Mouse (Mus musculus): Measurements from ENCODE around the gene Parl. TPM values are rescaled to one million over a fixed set of nuclear protein-coding genes. Genes with fewer than 3 reads are reported as not detected.

The Parl gene
- 10 to 100 TPM; 73.8 to 97.0 (median 84.2) TPM for total RNA-seq (2022)

DNA sequence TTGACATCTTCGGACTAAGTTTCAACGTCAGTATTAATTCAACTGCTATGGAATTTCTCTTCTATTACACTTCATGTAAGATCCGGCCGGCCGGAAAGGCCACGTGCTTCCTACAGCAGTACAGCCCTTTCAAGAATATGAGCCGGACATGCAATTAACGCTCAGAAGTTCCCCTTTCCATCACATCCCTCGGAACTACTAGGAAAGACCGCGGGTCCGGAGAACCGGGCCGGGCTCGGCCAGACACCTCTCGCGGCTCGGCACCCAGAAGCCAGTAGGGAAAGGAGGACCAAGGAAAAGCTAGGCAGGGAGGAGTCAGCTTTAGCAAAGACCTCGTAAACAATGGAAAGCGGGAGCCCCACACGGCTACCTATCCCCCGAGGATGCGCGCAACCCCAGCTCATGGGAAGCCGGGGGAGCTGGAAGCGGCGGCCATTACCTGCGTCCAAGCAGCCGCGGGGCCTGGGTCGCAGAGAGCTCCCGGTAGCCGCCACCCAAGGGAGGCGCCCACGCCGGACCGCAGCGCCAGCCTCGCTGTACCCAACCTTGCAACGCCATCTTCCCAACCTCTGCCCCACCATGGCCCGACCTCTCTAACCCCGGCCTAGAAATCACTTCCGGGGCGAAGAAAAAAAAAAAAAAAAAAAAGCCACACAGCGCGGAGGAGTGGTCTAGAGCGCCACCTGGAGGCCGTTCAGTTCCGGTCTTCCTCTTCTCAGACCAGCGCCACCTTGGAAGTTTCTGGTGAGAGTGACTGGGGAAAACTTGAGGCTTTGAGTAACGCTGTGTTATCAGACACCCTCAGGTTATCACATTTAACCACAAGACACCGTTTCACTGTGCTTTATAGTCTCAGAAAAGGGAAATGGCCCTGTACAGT, at the start of gene Parl:
Parl (minus strand) TSS at position 618 of the 880 bp plus-strand sequence.
- DNase-seq (ENCODE audit: low spot score) = peak; percentile 73

GRCm38 (mm10) chr16:20345464-20345863, 43.3 kb upstream of the Parl start:
- no peak for DNase-seq (ENCODE audit: low spot score)

- DNase-seq (ENCODE audit: low spot score) = no peak
Observed at GRCm38 (mm10) chr16:20338616-20339015, 36.4 kb upstream of the Parl start.

DNA sequence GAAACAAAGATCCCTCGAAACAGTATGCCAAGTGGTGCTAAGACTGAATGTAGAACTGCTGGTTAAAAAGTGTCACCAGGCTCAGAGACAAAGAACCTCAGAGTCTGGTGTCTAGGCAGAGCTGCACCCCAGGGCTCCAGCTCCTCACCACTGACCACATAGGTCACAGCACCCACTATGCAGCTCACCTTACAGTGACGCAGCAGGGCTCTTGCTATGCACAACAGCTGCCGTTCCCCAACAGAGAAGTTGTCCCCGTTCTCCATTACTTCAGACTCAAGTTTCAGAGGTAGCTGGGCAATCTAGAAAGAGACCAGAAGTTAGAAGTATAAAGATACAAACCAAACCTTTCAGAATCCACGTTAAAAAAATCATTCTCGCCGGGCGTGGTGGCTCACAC, 32.7 kb upstream of the Parl start:
- DNase-seq (ENCODE audit: low spot score) = no peak

GRCm38 (mm10) chr16:20328306-20328705, 26.1 kb upstream of the Parl start:
- no peak for DNase-seq (ENCODE audit: low spot score)

DNA sequence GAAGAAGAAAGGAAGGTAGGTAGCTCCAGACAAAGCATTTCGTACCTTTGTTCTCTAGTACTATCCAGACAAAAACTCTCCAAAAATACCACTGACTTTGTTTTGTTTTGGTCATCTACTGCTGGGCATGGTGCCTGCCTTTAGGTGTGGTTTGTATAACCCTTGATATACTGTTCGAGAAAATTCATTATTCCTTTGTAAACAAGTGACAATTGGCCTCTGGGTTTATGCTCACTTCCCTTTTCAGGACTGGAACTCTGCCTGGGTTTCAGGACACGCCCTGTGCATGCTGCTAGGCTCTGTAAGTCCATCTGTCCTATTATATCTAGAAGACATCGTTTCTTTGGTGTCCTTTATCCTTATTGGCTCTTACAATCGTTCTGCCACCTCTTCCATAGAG, 23.1 kb upstream of the Parl start, which contains the start of gene Cyp2ab1:
Cyp2ab1 (minus strand) TSS at position 119 of the 400 bp plus-strand sequence.
- DNase-seq (ENCODE audit: low spot score) = peak; percentile 30

DNA sequence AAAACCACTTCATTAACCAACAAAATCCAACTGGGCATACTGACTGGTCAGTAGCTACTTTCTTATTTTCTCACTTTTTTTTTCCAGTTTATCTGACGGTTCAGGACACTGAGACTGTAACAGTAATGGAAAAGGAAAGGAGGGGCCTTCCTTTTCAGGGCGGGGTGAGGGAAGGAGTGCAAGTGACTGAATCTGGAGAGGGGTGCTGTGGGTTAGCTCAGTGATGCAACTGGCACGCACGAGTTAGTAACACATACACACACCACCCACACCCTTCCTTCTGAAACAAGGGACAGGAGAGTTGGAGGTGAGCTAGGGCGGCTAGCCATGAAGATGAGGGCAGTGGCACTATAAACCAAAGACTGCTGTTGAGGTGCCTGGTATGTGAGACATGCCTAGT, 21.7 kb upstream of the Parl start:
- peak; percentile 9 for DNase-seq (ENCODE audit: low spot score)

- no peak for DNase-seq (ENCODE audit: low spot score)
Observed at GRCm38 (mm10) chr16:20322274-20322673, 20.1 kb upstream of the Parl start.

DNA sequence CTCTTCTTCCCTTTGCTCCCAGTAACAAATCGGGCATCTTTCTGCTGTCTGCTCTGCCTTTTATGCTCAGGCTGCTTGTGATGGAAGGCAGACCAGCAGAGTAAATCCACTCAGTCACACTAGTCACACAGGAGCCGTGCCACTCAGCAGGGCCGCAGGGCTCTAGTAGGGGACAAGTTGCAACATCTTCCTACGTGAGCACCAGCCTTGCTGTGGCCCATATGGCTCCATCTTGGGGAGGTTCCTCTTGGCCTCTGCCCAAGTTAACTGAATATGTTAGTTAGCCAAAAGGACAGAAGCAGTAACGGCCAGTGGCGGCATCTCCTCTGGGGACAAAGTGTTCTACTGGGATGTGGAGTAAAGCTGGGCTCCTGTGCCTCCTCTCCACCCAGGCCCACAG, 14.6 kb upstream of the Parl start:
- no peak for DNase-seq (ENCODE audit: low spot score)

GRCm38 (mm10) chr16:20315266-20315665, 13.1 kb upstream of the Parl start:
- no peak for DNase-seq (ENCODE audit: low spot score)

DNA sequence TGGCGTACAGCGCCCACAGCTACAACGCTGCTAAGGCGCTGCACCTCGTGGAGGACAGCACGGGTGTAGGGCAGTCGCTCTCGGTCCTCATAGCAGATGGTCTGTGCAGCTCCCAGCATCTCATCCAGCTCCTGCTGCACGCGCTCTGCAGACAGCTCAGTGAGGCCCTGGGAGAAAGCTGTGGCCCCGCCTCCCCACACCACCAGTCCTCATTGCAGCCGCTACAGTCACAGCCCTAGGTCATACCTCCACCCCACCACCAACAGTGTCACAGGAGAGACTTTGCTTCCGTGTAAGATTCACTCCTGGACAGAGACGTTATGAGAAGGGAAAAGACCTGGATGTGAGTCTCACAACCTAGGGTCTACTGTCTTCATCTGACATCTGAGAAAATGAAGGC, 10.1 kb upstream of the Parl start:
- DNase-seq (ENCODE audit: low spot score) = no peak

DNA sequence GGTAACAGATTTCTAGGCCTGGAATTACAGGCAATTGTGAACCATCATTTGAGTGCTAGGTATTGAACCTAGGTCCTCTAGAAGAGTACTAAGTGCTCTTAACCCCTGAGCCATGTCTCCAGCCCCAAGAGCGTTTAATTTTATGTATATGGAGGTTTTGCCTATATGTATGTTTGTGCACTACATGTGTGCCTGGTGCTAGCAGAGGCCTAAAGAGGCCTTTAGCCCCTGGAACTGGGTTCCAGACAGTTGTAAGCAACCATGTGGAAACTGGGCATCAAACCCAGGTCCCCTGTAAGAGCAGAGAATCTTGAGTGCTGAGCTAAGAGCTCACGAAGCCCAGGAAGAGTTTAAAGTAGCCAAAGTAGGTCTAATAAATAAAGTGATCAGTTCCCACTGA, 2.1 kb downstream of the Parl start:
- DNase-seq (ENCODE audit: low spot score) = no peak

DNA sequence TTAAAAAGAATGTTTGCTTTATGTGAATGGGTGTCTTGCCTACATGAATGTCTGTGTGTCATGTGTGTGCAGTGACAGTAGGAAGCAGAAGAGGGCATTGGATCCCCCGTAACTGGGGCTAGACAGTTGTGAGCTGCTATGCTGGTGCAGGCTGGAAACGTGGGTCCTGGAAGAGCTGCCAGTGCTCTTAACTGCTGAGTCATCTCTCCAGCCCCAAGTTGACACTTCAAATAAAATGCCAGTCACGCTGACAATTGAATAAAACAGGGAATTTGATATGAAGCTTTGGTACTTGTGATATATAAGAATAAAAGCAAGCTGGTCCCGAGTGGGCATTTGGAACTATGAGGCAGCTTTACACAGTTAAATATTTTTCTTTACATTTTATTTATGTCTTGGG, 21.9 kb downstream of the Parl start:
- no peak for DNase-seq (ENCODE audit: low spot score)

DNA sequence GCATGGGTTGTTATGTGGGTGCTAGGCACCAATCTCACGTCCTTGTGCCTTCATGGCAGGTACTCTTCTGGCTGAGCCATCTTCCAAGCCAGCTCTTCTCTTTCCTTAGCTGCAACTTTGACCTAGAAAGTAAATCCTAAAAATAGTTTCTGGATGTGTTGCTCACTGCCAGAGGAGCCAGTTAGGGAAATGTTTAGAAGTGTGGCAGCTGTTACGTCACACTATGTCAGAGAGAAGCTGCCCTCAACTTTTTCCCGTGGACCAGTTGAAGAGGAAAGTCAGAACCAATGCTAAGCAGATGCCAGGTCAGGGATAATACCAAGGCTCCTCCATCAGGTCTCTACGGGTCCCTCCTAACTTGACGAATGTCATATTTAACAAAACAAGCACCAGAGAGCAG, 22.8 kb downstream of the Parl start:
- DNase-seq (ENCODE audit: low spot score) = peak; percentile 24

GRCm38 (mm10) chr16:20272994-20273393, 29.2 kb downstream of the Parl start:
- no peak for DNase-seq (ENCODE audit: low spot score)

DNA sequence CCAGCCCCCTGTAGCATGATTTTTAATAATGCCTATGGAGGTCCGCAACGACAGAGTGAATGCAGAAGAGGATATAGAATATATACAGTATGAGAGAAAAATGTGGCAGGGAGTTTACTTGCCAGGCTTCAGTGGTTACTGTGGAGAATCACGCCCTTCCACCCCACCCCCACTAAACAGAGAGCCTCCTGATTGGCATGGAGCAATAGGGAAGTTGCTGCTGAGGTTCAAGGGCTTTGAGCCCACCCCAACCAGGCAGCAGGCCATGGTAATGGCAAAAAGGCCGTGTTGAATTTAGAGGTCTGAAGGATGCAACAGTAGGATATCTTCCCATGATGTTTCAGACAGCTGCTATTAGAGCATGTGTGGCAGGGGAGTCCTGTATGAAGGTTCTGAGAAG, 30.8 kb downstream of the Parl start:
- DNase-seq (ENCODE audit: low spot score) = no peak

GRCm38 (mm10) chr16:20265089-20265488, 37.1 kb downstream of the Parl start:
- DNase-seq (ENCODE audit: low spot score) = no peak

GRCm38 (mm10) chr16:20257926-20258325, 44.3 kb downstream of the Parl start:
- no peak for DNase-seq (ENCODE audit: low spot score)

- no peak for DNase-seq (ENCODE audit: low spot score)
Observed at GRCm38 (mm10) chr16:20248442-20249174, 53.6 kb downstream of the Parl start.

GRCm38 (mm10) chr16:20247103-20247502, 55.1 kb downstream of the Parl start:
- DNase-seq (ENCODE audit: low spot score) = no peak

DNA sequence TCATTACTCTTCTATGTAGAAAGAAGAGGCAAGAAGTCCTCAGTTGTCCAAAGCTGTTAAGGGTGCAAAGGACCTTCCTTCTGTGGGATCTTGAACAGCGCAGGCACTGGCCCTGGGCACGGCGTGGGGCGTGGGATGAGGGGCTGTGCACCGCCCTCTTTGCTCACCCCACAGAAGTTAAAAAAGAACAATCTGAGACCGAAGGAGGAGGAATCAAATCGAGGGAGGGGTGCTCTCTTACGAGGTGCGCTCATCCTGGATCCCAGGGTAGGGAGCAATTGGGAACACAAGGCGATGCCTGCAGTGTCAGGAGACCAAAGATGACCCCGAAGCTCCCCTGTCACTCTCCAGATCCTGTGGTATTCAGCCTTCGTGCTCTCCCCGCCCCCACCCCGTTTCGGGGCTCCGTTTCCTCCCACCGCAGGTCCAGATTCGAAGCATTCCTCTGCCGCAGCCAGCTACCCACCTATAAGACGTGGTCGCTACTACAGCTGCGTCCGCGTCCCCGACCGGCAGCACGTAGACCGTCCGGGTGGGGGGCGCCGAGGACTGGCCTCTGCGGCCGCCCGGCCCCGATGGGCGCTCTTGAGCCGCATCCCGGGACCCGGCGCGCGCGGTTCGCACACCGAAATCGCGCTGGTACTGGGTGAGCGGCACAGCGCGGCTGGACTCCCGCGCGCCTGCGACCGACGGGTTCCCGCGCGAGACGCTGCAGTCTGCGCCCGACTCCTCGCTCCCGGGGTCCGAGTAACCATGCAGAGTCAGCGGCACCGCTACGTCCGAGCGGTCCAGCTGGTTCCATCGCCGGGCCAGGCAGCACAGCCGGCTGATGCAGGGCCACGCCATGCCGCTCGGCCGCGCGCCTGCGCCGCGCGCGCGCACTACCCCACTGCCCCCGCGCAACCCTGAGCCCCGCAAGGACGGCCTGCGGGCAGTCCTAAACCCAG, 61.4 kb downstream of the Parl start, which contains the start of gene Map6d1:
Map6d1 (minus strand) TSS at position 891 of the 947 bp plus-strand sequence.
- peak; percentile 4 for DNase-seq (ENCODE audit: low spot score)

- no peak for DNase-seq (ENCODE audit: low spot score)
Observed at GRCm38 (mm10) chr16:20238646-20239045, 63.5 kb downstream of the Parl start.
